ENCODE assay signal across 36 mouse cellular contexts in genomic region chr6:42610954-42611522, GRCm38 (mm10). TPM values are rescaled to one million over a fixed set of nuclear protein-coding genes. Genes with fewer than 3 reads are reported as not detected.
DNase-seq lines count a peak whose midpoint lies in the region; ATAC-seq and TF ChIP-seq lines count a peak whose summit lies in the region.
"Had no signal": no experiment of that assay in that cellular context is flagged by ENCODE, and none has a peak within 500 bp of the region (broad histone marks: within the 10 kb centered on the region; RNA-seq: fewer than 3 reads in every experiment).

No protein-coding gene starts in this region.

- peak; percentile 14; the same call in 1 of the 2 replicates for ATAC-seq in heart, postnatal 0 days (ENCODE audit: insufficient read depth, low read depth)
- peak; percentile 57; the same call in 1 of the 2 replicates for ATAC-seq in kidney, postnatal 0 days (replicated peaks; ENCODE audit: low FRiP score, low read depth)
- ATAC-seq in lung, postnatal 0 days, result no peak
- ATAC-seq: CD4-positive, CD25-positive, alpha-beta regulatory T cell, adult 4 months; forebrain, embryonic 13.5 days; inflammation-experienced regulatory T-cells, adult 6 months; midbrain, embryonic 15.5 days had no signal

- WGBS in heart, postnatal 0 days, result 17% methylated on average over 4 of the region's 4 CpGs
- WGBS in kidney, postnatal 0 days, result 35% methylated on average over 4 of the region's 4 CpGs
- 26% methylated on average over 4 of the region's 4 CpGs for WGBS in lung, postnatal 0 days
- 80% methylated on average over 4 of the region's 4 CpGs for WGBS in midbrain, embryonic 10.5 days

- no peaks in the 10 kb centered on the region for H3K36me3 ChIP-seq in heart, postnatal 0 days (replicated peaks; ENCODE audit: control insufficient read depth, insufficient read depth, low read length)
- H3K36me3 ChIP-seq in kidney, postnatal 0 days (ENCODE audit: insufficient read depth, low read length), result no peaks in the 10 kb centered on the region
- H3K36me3 ChIP-seq in lung, postnatal 0 days (ENCODE audit: insufficient read depth, low read length), result no peaks in the 10 kb centered on the region
- no peaks in the 10 kb centered on the region for H3K36me3 ChIP-seq in midbrain, embryonic 10.5 days
- H3K36me3 ChIP-seq: hindbrain, embryonic 10.5 days; hindbrain, embryonic 15.5 days; limb, embryonic 10.5 days; limb, embryonic 15.5 days; liver, embryonic 13.5 days; midbrain, embryonic 15.5 days; stomach, embryonic 15.5 days had no signal

- H3K9me3 ChIP-seq in heart, postnatal 0 days (replicated peaks; ENCODE audit: control insufficient read depth, low read length), result no peaks in the 10 kb centered on the region
- H3K9me3 ChIP-seq in kidney, postnatal 0 days (replicated peaks; ENCODE audit: low read length), result no peaks in the 10 kb centered on the region
- no peaks in the 10 kb centered on the region for H3K9me3 ChIP-seq in lung, postnatal 0 days (ENCODE audit: low read length)
- H3K9me3 ChIP-seq in midbrain, embryonic 10.5 days (replicated peaks), result no peaks in the 10 kb centered on the region
- H3K9me3 ChIP-seq: forebrain, embryonic 13.5 days; hindbrain, embryonic 15.5 days; limb, embryonic 10.5 days; limb, embryonic 15.5 days; liver, embryonic 13.5 days; midbrain, embryonic 15.5 days; stomach, embryonic 15.5 days had no signal

- peak; percentile 38 for DNase-seq in heart, postnatal 0 days (ENCODE audit: low spot score)
- DNase-seq in heart, postnatal 4 days, result no peak
- DNase-seq in kidney, postnatal 0 days (ENCODE audit: low spot score), result peak; percentile 73
- DNase-seq in kidney, postnatal 10 days, result no peak
- DNase-seq in lung, postnatal 0 days (ENCODE audit: low spot score), result peak; percentile 13
- no peak for DNase-seq in lung, postnatal 14 days
- DNase-seq in midbrain, embryonic 10.5 days (ENCODE audit: low spot score), result no peak
- DNase-seq: adrenal gland, adult 2 months; adrenal gland, postnatal 36 days; cerebellum, adult 2 months; cerebellum, postnatal 14 days; gastrocnemius, postnatal 25 days; heart, adult 18-20 months; kidney, adult 8-10 months; layer of hippocampus, adult 9-11 months; liver, embryonic 13.5 days; right cerebral cortex, postnatal 25 days had no signal

- H3K4me2 ChIP-seq in heart, postnatal 0 days (ENCODE audit: low read depth, low read length), result no peak overlapping the region
- no peak overlapping the region for H3K4me2 ChIP-seq in kidney, postnatal 0 days (ENCODE audit: low read length)
- H3K4me2 ChIP-seq in lung, postnatal 0 days (replicated peaks; ENCODE audit: low read depth, low read length), result no peak overlapping the region
- H3K4me2 ChIP-seq: forebrain, embryonic 13.5 days; heart, embryonic 11.5 days; hindbrain, embryonic 15.5 days; limb, embryonic 15.5 days; liver, embryonic 13.5 days; midbrain, embryonic 15.5 days; stomach, embryonic 15.5 days had no signal

- no peak for TF ChIP-seq CTCF in heart, postnatal 0 days (IDR thresholded peaks at IDR 0.05; ENCODE audit: low read depth)
- no peak for TF ChIP-seq CTCF in kidney, postnatal 0 days (IDR thresholded peaks at IDR 0.05; ENCODE audit: low read depth)
- no peak for TF ChIP-seq CTCF in lung, postnatal 0 days (IDR thresholded peaks at IDR 0.05)

- no peak for TF ChIP-seq EP300 in heart, postnatal 0 days (IDR thresholded peaks at IDR 0.05; ENCODE audit: low read depth)
- TF ChIP-seq EP300 in lung, postnatal 0 days (IDR thresholded peaks at IDR 0.05), result no peak

- H3K27me3 ChIP-seq in heart, postnatal 0 days (ENCODE audit: control insufficient read depth, insufficient read depth, low read length), result no peaks in the 10 kb centered on the region
- no peaks in the 10 kb centered on the region for H3K27me3 ChIP-seq in kidney, postnatal 0 days (ENCODE audit: insufficient read depth, low read length)
- H3K27me3 ChIP-seq in lung, postnatal 0 days (replicated peaks; ENCODE audit: insufficient read depth, low read length), result no peaks in the 10 kb centered on the region
- H3K27me3 ChIP-seq in midbrain, embryonic 10.5 days (ENCODE audit: low read depth, poor library complexity, severe bottlenecking), result no peaks in the 10 kb centered on the region
- H3K27me3 ChIP-seq: forebrain, embryonic 13.5 days; hindbrain, embryonic 15.5 days; limb, embryonic 15.5 days; liver, embryonic 13.5 days; midbrain, embryonic 15.5 days; stomach, embryonic 15.5 days had no signal

- H3K4me1 ChIP-seq in heart, postnatal 0 days (ENCODE audit: control insufficient read depth, insufficient read depth), result no peaks in the 10 kb centered on the region
- H3K4me1 ChIP-seq in kidney, postnatal 0 days (replicated peaks; ENCODE audit: insufficient read depth, low read length), result no peaks in the 10 kb centered on the region
- H3K4me1 ChIP-seq in lung, postnatal 0 days (ENCODE audit: insufficient read depth, low read depth, low read length), result no peaks in the 10 kb centered on the region
- H3K4me1 ChIP-seq in midbrain, embryonic 10.5 days, result no peaks in the 10 kb centered on the region
- H3K4me1 ChIP-seq: forebrain, embryonic 13.5 days; hindbrain, embryonic 10.5 days; hindbrain, embryonic 15.5 days; limb, embryonic 10.5 days; limb, embryonic 15.5 days; liver, embryonic 13.5 days; midbrain, embryonic 15.5 days; stomach, embryonic 15.5 days had no signal

- H3K4me3 ChIP-seq in heart, postnatal 0 days (ENCODE audit: low read depth, low read length), result no peak overlapping the region
- no peak overlapping the region for H3K4me3 ChIP-seq in kidney, postnatal 0 days (replicated peaks; ENCODE audit: low read depth, low read length)
- no peak overlapping the region for H3K4me3 ChIP-seq in lung, postnatal 0 days (ENCODE audit: low read depth, low read length)
- no peak overlapping the region for H3K4me3 ChIP-seq in midbrain, embryonic 10.5 days
- H3K4me3 ChIP-seq: forebrain, embryonic 13.5 days; hindbrain, embryonic 10.5 days; hindbrain, embryonic 15.5 days; limb, embryonic 10.5 days; limb, embryonic 15.5 days; liver, embryonic 13.5 days; midbrain, embryonic 15.5 days; stomach, embryonic 15.5 days had no signal

- no peak overlapping the region for H3K27ac ChIP-seq in heart, postnatal 0 days (ENCODE audit: low read depth)
- no peak overlapping the region for H3K27ac ChIP-seq in kidney, postnatal 0 days
- H3K27ac ChIP-seq in lung, postnatal 0 days (ENCODE audit: low read length), result no peak overlapping the region
- H3K27ac ChIP-seq in midbrain, embryonic 10.5 days (replicated peaks), result no peak overlapping the region
- H3K27ac ChIP-seq: forebrain, embryonic 13.5 days; hindbrain, embryonic 10.5 days; hindbrain, embryonic 15.5 days; limb, embryonic 10.5 days; limb, embryonic 15.5 days; liver, embryonic 13.5 days; macrophage; midbrain, embryonic 15.5 days; stomach, embryonic 15.5 days had no signal

- H3K9ac ChIP-seq in heart, postnatal 0 days (replicated peaks; ENCODE audit: low read depth, low read length), result no peak overlapping the region
- no peak overlapping the region for H3K9ac ChIP-seq in kidney, postnatal 0 days (ENCODE audit: low read depth, low read length)
- no peak overlapping the region for H3K9ac ChIP-seq in lung, postnatal 0 days (replicated peaks; ENCODE audit: low read depth)
- H3K9ac ChIP-seq: forebrain, embryonic 13.5 days; hindbrain, embryonic 15.5 days; limb, embryonic 15.5 days; liver, embryonic 13.5 days; midbrain, embryonic 15.5 days; stomach, embryonic 15.5 days had no signal

RNA-seq across cellular contexts. Expression of gene Tcaf3, which starts 13.5 kb away (rescaled TPM):
- total RNA-seq in heart, postnatal 0 days (2014; rRNA removed; ENCODE audit: low replicate concordance), result not detected in 2 replicates
- polyA plus RNA-seq in heart, postnatal 0 days (2015; fragmentation: Nextera tagmentation; extraction: Ambion mirVana), result not detected in 2 replicates
- not detected for total RNA-seq in heart, postnatal 4 days (2021)
- polyA plus RNA-seq in kidney, postnatal 0 days (2015; fragmentation: Nextera tagmentation; extraction: Ambion mirVana), result not detected in 2 replicates
- polyA plus RNA-seq in lung, postnatal 0 days (2015; fragmentation: Nextera tagmentation; extraction: Ambion mirVana), result 0.05 TPM in 1 of 2 replicates, not detected in the other
- not detected in 2 replicates for polyA plus RNA-seq in midbrain, embryonic 10.5 days (2016; fragmentation: Nextera tagmentation; extraction: Ambion mirVana)
- total RNA-seq: adrenal gland, adult 2 months; adrenal gland, postnatal 36 days; gastrocnemius, adult 18-20 months; gastrocnemius, postnatal 25 days; heart, adult 18-20 months; heart, postnatal 10 days; left cerebral cortex, postnatal 10 days; megakaryocyte-erythroid progenitor cell, adult 5-6 weeks; neutrophil, adult 5-6 weeks had no signal
- polyA plus RNA-seq: adrenal gland, adult 2 months; CD4-positive, CD25-positive, alpha-beta regulatory T cell, adult 4 months; cerebellum, adult 2 months; cortical plate, adult 2 months; frontal cortex, adult 2 months; heart, embryonic 11.5 days; hindbrain, embryonic 10.5 days; hindbrain, embryonic 15.5 days; inflammation-experienced regulatory T-cells, adult 6 months; limb, embryonic 10.5 days; limb, embryonic 15.5 days; liver, embryonic 13.5 days; macrophage; neural tube, embryonic 11.5 days; stomach, embryonic 15.5 days had no signal

RNA-seq across cellular contexts. Expression of gene Tcaf2, which starts 34.0 kb away (rescaled TPM):
- total RNA-seq in heart, postnatal 0 days (2014; rRNA removed; ENCODE audit: low replicate concordance), result 2.0 and 2.7 TPM in 2 replicates
- polyA plus RNA-seq in heart, postnatal 0 days (2015; fragmentation: Nextera tagmentation; extraction: Ambion mirVana), result 1.2 and 1.5 TPM in 2 replicates
- total RNA-seq in heart, postnatal 4 days (2021), result 1 to 10 TPM; 4.2 to 5.3 TPM
- 3.0 and 3.2 TPM in 2 replicates for polyA plus RNA-seq in kidney, postnatal 0 days (2015; fragmentation: Nextera tagmentation; extraction: Ambion mirVana)
- polyA plus RNA-seq in lung, postnatal 0 days (2015; fragmentation: Nextera tagmentation; extraction: Ambion mirVana), result 2.7 TPM in 2 replicates
- 3.9 and 4.2 TPM in 2 replicates for polyA plus RNA-seq in midbrain, embryonic 10.5 days (2016; fragmentation: Nextera tagmentation; extraction: Ambion mirVana)
- total RNA-seq: megakaryocyte-erythroid progenitor cell, adult 5-6 weeks; neutrophil, adult 5-6 weeks had no signal
- polyA plus RNA-seq: CD4-positive, CD25-positive, alpha-beta regulatory T cell, adult 4 months; macrophage had no signal

Comparison
In these comparisons a context has a peak if more than half of its experiments do, and no peak if none do; other contexts are left out.
1. DNase-seq: peak in heart, postnatal 0 days (single experiment), kidney, postnatal 0 days (single experiment) and lung, postnatal 0 days (single experiment); none in heart, postnatal 4 days (single experiment), kidney, postnatal 10 days (single experiment), lung, postnatal 14 days (single experiment) and midbrain, embryonic 10.5 days (single experiment).